Mouse (Mus musculus) megakaryocyte, adult 5-6 weeks (primary cell): ENCODE results near the gene Grik3. TPM values are rescaled to one million over a fixed set of nuclear protein-coding genes. Genes with fewer than 3 reads are reported as not detected.

Experiments
- ATAC-seq: 2 replicates; pipeline ENCODE4 v1.8.0; 2016; ENCODE audit warnings: mild to moderate bottlenecking, inconsistent platforms; ENCODE audit not compliant: poor library complexity, severe bottlenecking
- total RNA-seq, 2 experiments: library from RNA; stranded (forward) in 1 of 2; stranded (reverse) in 1 of 2; fragments of 153-499, 151-499 nt in 1 of 2; fragments of 221-1000, 200-1000 nt in 1 of 2; gene quantifications; 2 replicates each; pipeline versions ENCODE4 v1.2.3 to v1.2.4; 2015 to 2017

Gene Grik3
- total RNA-seq (2015) = not detected in 2 replicates
- total RNA-seq (2017) = not detected in 2 replicates

DNA sequence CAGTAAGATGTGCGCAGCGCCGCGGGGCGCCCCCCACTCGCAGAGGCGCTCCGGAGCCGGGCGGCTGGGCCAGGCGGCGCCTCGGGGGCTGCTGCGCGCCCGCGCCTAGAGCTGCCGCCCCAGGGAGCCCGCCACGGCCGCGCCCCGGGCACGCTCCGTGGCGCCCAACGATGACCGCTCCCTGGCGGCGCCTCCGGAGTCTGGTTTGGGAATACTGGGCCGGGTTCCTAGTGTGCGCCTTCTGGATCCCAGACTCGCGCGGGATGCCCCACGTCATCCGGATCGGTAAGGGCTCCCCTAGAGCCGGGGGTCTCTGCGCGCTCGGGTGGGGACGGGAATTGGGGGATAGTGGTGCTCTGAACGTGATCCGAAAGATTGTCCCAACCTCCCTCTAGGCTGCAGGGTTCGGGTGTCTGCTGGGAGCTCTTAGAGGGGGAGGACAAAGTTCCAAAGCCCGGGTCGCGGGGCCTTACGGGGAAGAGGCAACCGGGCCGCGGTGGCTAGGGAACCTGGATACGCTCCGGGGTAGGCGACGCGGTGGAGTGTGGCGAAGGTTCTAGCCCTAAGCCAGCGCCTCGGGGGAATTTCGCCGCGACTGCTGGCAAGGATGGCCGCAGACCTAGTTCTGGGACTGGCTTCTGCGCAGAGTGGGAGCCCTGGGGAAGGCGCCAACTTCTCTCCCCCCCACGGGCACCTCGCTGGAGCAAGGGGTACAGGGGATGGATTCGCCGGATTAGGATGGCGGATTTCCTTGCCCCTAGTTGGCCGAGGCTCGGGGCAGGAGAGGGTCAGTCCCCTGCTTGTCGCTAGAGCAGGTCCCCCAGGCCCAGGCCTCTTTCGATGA lies at the start of gene Grik3:
Grik3 (plus strand) TSS at position 40 of the 844 bp plus-strand sequence.
- ATAC-seq = no peak

DNA sequence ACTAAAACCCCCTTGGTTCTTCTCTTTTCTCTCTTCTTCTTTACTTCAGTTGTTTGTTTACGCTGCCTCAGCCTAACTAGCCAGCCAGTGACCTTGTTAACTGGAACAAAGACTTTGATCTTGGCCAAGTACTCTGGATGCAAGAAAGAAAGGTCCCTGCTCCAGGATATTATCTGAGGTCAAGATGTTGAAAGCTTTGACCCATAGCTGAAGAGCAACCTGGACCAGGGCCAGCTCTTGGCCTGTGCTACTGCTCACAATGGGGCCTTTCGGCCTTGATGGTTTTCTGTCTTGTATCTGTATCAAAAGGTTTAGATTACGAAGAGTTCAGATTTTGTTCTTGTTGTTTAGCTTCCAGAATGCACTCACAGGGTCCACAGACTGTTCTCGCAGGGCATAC lies 48.7 kb upstream of the Grik3 start:
- no peak for ATAC-seq

DNA sequence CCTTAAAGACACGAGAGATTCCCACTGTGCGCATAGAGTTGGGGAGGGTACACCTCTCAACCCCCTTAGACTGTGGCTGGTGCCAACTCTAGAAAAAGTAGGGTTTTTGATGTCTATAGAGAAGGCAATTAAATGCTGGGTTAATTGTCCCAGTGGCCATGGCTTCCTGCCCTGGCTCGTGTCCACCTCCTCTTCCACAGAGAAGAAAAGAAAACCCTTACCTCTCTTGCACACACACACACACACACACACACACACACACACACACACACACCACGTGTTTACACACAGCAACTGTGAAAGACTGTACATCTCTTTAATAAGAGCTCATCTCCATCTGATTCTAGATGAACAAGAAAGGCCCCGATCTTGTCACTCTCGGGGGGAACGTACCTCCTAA lies 46.1 kb upstream of the Grik3 start:
- no peak for ATAC-seq

DNA sequence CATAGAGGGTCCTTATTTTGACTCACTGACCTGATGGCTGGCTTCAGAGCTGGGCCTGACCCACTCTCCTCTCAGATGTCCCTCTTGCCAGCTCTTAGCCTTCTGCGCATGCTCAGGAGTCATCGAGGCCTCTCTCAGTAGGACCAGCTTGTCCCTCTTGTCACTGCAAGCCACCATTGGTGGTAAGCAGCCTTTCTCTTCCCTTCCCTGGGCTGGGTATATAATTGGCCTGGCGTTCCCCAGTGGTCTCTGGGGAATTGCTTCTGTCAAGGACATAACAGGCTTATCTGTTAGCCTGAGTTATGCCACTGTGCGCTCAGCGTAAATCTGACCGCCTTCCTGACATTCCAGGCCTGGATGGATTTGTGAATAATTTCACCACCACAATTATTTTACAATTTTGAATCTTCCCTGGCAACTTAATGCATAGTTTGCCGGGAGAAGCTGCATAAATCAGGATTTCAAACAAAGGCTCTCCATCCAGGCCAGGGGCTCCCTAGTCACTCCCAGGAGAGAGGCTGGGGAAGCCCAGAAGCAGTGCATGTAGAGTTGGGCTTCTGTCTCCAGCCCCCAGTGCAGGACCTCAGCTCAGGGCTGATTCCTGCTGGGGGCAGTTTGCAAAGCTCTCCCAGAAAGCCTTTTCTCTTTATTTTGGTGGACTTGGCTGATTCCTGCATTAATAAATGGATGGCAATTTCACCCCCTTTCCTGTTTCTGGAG lies 39.7 kb upstream of the Grik3 start:
- no peak for ATAC-seq

DNA sequence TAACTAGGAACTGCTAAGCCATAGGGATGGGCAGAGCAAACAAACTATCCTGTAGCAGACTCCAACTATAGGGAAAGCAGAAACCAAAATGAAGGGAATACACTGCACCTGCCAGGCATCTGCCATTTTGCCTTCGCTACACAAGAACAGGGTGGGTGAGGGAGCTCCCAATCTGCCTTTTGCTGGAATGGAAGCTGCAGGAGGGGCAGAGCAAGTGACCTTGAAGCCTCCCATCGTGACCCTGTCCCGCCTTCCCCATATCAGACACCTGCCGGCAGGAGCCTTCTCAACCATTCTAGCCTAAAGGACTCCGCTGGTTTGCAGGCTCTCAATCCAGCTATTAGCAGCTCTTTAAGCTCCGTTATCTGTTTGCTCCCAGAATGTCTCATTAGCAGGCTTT lies 38.7 kb upstream of the Grik3 start:
- no peak for ATAC-seq

DNA sequence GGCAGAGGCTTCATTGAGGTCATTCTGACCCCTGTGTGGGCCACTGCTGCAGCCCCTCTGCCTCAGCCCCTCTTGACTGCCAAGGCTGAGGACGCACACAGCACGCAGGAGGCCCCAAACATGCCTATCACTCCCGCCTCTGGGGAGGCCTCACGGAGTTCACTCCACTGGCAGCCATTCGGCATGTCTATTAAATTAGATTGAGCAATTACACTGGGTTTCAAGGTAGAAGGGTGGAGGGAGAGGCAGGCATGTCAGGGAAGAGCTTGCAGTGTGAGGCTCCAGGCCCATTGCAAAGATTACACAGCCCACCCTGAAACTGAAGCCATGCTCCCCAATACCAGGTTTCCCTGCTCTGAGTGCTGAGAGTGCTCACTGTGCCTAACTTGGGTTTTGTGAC lies 34.0 kb upstream of the Grik3 start:
- no peak for ATAC-seq

DNA sequence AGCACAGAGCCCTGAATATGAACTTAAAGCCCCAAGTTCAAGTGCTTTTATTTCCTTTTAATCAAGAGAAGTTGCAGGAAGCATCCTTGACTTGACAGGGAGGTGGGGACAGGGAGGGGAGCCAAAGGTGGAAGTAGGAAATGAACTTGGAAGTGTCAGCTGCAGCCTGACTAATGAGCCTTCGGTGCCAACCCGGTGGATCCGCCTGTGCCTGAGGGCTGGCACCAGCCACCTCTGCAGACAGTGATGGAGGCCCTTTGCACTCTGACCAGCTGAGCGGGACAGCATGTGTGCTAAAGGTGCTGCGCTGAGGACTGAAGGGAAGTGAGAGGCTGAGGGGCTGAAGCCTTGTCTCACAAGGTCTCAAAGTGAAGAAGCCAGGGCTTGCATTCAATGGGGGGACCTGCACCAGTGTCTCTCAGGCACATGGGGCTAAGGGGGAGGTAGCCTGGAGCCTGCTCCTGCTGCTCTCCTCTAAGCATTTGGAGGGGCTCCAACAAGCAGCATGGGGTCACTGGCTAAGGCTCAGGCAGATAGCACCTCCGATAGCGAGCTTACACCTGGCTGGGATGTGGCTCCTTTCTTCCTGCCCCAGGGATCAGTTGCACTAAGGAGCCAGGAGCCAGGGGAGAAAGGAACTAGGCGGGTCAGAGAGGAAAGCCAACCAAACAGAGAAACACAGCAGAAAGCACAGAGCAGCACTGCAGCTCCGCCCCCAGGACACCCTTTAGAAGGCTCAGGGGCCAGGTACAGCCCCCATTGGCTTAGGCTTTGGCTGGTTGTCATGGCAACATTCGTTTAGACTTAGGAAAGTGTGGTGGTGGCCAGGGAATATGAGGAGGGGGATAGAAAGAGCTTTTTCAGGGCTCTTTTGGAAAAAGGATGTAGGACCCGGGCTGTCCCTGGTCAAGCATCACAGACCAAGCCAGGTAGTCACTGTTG lies 33.1 kb upstream of the Grik3 start:
- ATAC-seq = no peak

DNA sequence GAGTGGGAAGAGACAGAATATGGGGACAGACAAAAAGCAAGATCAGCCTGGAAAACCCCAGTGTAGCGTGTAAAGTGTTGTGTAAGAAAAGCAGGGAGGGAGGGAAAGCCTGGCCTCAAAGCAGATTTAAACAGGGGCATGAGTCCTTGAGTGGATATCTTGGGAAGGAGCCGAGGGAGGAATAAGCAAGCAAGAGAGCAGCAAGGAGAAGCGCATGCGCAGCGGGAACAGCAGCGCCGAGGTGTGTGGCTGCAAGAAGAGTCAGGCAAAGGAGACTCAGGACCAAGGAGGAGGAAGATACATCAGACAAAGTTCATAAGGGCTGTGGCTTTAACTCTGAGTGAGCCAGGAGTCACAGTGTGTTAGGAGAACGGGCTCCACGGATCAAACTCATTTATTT lies 30.7 kb upstream of the Grik3 start:
- ATAC-seq = no peak

DNA sequence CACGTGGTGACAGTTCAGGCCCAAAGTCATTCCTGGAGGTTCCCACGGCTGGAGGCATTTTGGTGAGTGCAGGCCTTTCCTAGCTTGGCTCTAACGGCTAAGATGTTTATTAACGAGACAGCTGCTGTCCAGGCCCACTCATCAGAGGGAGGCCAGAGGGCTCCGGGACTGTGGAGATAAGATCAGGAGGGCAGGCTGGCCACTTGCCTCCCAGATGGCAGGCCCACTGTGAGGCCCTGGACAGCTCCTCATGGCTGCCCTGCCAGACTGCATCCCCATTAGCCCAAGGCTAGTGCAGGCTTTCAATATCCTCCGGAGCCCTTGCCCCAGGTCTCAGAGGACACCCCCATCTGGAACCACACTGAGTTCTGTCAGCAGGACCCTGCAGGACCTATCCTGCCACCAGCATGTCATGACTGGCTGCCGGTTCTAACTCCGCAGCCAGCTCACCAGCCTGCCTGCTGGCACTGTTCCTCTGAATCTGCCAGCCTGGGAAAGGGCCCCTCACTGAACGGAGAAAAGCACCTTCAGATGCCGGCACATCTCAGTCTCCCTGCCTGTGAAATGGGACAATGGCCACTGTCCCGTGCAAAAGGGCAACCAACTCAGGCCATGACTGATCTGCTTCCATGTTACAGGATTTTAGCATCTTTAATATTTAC lies 20.7 kb upstream of the Grik3 start:
- no peak for ATAC-seq

DNA sequence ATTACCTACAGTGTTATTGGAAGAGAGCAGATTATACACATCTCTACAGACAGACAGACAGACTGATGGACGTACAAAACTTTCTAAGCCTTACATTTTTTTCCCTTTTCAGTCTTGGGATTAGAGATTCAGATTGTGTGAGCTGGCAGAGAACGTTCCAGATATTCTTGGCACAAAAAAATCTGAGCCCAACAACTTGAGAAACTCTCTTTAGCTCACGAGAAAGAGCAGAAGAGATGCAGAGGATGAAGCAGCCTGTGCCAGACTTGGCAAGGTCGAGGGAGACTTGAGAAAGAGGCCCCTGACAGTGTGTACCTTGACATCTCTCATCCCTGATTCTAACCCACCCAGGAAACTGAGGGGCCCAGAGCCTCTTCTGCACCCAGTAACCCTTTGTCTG lies 15.6 kb upstream of the Grik3 start:
- no peak for ATAC-seq

DNA sequence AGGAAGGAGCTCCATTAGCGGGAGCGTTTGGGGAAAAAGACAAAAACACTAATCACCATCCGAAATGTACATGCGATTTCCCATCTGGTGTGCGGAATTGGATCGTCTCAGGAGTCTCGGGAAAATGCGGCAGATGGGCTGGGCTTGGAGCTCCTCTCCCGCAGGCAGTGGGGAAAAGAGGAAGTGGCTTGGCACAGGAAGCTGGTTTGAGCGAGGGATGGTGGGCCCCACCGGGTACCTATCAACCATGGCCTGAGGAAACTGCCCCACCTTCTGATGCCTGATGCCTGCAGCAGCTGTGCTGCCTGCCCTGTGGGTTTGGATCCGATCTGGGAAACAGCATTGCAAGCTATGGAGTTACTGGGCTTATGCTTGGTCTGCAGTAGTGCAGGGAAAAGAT lies 12.4 kb upstream of the Grik3 start:
- no peak for ATAC-seq

DNA sequence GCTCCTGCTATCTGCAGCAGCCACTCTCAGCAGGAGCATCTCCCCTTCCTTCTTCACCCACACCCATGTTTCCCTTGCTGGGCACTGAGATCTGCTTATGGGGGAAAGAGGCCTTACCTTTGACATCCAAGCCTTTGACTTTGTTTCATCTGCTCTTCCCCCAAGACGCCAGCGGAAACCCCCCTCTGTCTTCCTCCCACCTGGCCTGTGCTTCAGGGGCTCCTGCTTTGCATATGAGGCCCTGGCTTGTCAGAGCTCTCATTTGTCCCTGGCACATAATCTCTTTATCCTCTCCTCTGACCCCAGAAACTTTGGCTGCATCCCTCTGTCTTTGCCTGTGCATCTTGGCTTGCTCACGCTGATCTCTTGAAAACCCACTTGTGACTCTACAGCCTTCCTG lies 9.2 kb upstream of the Grik3 start:
- no peak for ATAC-seq

DNA sequence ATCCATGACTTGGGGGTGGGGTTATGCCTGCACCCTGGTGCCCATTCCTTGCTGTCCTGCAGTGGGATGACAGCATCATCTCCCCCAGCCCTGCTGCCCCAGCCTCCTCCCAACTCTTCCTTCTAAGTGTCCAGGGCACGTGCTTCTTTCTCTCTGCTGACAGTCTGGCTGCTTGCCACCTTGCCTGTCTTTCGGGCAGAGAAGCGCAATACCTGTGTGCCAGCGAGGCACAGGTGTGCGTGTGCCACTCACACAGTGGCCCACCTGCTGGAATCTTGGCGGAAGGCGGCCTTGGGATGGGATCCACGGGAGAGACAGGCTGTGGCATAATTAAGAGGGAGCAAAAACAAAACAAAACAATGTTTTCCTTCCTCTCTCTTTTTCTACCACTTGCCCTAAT lies 6.4 kb upstream of the Grik3 start:
- ATAC-seq = no peak

DNA sequence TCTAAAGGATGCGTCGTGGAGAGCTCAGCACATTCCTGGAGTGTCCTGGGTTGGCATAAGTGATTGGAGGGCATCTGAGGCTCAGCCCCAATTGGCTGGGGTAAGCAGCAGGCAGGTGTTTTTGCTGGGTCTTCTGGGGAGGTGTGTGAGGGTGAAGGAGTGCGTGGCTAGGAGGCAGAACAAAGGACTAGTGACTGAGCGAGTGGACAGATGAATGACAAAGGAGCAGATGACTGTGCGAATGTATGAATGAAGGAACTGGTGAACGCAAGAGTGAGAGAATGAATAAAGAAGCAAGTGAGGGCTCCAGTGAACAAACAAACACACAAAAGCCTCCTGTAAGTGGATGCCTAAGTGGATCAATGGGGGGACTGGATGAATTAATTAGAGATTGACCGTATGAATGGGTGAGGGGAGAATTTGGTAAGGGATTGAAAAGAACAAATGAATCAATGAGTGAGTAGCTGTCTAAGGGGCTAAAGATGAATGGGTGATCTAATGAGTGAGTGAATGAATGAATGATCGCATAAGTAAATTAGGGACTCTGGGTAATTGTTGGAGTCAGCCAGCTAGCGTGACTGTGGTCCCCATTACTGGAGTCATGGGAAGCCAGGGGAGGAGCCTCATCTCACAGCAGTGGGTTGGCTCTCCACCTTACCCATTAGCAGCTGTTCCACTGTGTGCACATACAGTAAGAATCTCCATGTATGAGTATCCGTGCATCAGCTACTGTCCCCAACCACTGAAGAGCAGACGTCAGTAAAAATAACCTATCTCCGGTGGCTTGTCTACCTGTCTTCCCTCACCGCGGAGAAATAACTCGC lies 4.9 kb upstream of the Grik3 start:
- no peak for ATAC-seq

DNA sequence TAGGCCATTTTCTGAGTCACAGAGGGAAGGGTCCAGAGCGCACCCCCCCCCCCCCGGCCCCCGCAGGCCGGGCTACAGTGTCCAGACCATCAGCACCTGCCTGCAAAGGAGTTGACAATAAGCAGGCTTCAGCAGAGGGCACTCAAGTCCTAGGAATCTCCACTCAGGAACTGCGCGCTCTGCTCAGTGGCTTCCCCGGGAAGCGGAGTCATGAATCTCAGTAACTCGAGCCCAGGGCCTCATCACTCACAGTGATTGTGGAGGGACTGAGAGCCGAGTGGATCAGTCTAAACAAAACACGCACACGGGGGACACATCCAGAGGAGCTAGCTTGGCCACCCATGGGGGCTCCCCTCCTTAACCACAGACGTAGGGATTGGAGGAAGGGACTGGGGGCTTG lies 3.9 kb upstream of the Grik3 start:
- no peak for ATAC-seq

DNA sequence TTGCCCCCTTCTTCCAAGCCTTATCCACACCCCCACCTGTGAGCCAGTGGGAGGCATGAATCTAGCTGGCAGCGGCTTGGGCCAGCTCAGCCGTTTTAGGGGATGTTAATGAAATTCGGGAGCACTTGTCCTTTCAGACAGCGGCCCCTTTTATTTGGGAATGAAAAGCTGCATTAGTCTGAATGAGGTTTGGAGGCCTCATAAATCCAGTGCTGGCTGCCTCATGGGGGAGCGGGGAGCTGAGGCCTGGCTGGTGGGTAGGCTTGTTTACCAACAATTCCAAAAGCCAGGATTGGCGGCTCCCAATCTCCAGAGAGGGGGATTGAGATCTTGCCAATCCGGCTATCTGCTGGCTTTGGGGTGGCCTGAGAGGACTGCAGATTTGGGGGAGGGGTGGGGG lies 3.5 kb upstream of the Grik3 start:
- ATAC-seq = no peak

DNA sequence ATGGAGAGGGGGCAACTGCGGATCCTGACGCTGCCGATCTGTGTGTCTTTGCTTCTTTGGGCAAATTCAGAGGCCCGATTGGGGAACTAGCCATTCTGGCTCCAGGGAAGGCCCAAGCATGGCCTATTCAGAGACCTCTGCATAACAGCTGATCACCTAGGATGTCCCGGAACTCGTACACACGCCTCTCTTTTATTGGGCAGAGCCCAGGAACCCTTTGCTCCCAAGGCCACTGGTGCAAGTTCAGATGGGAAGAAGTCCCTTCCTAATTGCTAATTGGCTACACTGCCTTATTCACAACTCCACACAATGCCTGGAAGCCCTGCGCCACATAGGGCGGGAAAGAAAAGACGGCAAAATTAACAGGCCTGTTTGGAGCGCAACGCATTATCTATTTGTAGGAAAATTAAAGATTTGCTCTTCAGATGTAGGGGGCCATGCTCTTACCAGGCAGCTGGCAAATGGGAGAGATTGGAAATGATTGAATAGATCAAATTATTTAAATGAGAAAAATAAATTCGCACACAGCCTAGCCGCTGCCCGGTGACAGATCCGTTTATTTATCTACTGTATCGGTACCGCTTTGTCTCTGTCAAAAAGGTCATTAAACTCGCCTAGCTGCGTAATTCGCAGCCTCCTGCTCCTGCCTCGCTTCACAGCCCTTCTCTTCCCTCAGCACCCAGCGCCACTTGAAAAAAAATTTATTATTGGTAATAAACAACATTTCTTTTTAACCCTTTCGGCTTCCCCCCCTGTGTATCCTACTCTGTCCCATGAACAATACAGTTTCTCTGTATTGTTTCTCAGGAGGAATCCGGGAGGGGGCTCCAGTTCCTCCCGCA lies 1.5 kb upstream of the Grik3 start:
- no peak for ATAC-seq

DNA sequence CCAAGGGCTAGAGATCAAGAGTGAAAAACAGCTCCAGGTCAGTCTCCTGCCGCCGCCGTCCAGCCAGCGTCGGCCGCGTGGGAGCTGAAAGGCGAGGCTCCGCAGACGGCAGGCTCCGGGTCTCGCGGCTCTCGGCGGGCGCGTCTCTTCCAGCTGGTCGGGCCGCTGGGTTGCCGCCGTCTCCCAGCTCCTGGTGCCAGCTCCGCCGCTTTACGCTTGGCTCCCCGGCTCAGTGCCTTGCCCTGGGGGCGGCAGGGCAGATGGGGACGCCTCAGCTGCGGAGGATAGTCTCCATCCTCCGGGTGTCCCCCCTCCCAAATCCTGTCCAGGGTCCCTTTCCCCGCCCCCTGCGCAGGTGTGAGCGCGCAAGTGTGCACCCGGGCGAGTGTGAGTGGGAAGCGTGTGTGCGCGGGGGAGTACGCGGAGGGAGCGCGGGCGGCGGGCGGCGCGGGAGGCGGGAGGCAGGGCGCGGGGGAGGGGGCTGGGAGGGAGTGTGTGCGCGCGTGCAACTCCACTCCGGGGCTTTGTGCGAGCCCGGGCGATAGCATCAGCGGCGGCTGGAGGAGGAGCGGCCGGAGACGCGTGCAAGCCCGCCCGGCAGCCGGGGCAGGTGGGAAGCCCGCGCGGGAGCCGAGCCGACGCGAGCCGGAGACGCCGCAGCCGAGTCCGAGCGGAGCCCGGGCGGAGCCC lies 454 bp upstream of the Grik3 start:
- ATAC-seq = no peak
